Mouse (Mus musculus): ENCODE measurements around the gene Dok5.

The Dok5 gene

DNA sequence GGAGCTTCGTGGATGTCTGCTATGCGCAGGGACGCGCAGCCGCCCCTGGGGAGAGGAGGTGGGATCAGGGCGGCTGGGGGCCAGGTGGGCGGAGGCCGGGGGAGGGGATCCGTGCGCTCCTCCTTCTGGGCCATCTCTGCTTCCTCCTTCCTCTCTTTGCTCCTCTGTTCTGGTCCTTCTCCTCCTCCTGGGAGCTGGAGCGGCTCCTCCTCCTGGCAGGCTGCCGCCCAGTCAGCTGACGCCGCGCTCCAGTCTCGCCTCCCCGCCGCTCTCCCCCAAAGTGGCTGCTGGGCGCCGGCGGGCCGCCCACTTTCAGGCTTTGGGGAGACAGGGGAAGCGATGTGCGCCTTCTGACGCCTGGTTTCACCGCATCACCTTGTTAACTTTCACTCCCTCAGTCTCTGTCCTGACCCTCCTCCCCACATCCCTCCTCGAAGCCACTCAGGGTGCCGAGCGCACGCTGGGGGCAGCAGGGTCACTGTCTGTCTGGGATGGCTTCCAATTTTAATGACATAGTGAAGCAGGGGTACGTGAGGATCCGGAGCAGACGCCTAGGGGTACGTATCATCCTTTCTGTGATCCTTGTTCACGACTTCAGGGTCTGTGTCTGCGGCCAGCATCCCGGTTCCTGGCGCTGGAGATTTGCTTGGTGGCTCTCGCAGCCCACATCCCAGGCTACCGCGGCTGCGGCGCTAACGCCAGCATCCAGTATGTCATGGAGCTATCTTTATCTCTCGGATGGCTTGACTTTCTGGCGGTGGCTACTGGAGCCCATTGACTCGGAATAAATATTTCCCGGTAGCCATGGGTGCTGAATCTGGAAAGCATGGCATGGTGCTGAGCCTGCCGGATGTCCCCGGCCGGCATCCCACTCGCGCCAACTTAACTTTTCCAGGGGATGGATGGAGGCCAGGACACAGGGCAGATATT lies at the start of gene Dok5:
Dok5 (plus strand) TSS at position 176 of the 930 bp plus-strand sequence.
- peak; percentile 82 for DNase-seq

DNA sequence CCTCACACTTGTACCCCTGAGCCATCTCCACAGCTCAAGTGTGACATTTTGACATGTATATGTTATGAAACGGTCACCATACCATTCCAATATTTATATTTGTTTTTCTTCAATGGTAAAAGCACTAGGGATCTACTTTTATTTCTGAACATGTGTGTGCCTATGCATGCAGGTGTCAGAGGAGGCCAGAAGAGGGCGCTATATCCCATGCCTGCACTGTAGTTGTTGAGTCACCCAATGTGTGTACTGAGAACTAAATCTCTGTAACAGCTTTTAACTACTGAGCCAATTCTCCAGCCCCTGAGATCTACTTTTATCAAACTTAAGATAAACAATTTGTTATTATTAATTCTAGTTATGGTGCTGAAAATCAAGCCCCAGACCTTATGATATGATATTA lies 48.2 kb upstream of the Dok5 start:
- DNase-seq = no peak

DNA sequence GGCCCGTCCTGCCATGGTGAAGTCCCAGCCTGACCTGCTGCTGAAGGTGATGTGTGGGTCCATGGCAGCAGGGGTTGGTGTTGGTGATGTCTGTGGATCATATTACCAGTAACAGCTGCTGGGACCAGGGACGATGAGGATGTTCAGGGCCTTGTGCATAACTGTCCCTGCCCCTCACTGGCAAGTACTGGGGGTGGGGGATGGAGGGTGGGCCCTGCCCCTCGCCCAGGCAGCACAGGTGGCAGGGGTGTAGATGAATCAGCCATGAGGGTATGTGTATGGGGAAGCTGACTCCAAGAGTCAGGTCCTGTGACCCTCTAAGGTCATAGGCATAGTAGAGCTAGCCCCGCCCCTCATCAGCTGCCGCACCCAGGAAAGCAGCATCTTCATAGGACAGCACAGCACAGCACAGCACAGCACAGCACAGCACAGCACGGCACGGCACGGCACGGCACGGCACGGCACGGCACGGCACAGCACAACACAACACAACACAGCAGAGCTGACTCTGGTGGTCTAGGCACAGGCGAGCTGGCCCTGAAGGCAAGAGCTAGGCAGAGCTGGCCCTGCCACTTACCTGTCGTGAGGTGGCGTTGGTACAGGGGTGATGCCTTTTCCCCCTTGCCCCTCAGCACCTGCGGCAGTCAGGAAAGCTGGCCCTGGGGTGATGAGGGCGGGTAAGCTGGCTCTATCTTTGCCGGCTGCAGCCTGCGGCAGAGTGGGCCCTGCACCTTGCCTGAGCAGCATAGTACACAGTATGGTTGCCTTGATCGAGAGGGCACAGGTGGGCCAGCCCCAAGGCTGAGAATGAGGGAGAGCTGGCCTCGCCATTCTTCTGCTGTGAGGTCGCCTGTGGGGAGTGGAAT lies 36.3 kb upstream of the Dok5 start:
- DNase-seq = no peak

DNA sequence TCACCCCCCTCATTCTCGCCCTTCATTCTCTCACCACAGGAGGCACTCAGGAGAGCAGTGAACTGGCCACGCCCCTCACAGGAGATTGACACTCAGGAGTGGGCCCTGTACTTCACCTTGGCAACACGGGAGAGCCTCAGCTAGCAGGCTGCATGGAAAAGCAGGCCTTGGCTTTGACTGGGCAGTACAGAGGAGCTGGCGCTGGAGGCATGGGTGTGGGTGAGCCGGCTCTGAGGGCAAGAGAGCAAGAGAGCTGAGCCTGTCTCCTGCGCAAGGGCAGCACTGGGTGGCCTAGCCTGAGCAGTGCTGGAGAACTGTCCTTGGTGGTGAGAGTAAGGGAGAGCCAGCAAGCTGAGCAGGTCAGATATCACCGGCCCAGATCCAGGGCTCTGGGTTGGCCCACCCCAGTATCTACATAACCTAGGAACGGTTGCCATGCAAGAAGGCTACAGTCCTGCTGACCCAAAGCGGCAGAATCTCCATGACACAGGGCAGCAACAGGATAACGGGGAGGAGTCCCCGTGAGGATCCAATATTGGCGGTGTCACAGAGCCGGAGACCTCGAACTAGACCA lies 35.6 kb upstream of the Dok5 start:
- DNase-seq = no peak

DNA sequence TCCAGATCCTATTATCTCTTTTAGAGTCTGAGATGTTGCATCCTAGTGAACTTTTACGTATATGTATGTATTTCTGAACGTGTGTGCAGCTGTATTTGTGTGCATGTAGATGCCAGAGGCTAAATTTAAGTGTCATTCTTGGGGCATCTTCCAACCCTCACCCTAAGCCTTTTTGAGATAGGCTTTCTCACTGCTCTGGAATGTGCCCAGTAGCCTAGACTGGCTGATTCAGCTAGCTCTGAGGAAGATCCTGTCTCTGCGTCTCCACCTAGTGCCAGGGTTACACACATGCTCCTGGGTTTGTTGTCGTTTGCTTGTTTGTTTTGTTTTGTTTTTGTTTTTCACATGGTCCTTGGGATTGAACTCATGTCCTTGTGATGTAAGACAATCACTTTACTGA lies 31.1 kb upstream of the Dok5 start:
- DNase-seq = no peak

DNA sequence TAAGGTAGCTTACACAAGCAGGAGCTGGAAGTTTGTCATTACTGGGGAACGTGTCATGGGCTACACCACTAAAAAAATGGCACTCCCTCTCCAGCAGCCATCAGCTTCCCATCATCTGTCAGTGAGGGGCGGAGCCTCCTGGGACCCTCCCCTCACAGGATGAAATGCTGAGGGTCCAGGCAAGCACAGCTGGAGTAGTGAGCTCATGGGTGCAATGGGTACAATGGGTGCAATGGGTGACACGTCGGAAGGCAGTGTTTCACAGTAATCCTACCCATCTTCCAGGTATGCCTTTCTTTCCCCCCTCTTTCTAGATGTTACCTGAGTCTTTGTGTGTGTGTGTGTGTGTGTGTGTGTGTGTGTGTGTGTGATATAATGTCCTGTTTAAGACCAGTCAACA lies 25.1 kb upstream of the Dok5 start:
- no peak for DNase-seq

DNA sequence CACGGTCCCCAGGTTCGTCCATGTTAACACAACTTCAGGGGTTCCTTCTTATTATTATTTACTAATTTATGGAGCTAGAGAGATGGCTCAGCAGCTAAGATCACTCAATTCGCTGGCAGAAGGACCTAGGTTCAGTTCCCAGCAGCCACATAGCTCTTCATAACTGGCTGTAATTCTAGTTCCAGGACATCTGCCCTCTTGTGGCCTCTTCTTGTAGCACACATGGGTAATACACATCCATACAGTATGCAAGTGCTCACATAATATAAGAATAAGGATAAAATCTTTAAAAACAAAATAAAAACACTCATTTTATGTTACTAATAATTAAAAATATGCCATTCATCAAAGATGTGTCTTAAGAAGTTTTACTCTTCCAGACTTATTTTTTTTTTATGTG lies 23.9 kb upstream of the Dok5 start:
- no peak for DNase-seq

DNA sequence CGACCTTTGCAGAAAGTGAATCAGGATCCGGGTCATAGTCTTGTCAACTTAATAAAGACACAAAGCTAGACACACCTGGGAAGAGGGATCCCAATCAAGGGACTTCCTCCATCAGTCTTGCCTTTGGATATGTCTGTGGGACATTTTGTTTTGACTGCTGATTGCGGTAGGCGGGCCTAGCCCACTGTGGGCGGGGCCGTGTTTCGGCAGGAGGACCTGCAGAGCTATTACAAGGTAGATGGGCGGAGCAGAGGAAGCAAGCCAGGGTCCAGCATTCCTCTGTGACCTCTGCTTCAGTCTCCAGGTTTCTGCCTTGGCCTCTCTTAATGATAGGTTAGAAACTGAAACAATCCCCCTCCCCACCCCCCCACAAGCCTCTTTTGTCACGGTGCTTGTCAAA lies 22.7 kb upstream of the Dok5 start:
- no peak for DNase-seq

DNA sequence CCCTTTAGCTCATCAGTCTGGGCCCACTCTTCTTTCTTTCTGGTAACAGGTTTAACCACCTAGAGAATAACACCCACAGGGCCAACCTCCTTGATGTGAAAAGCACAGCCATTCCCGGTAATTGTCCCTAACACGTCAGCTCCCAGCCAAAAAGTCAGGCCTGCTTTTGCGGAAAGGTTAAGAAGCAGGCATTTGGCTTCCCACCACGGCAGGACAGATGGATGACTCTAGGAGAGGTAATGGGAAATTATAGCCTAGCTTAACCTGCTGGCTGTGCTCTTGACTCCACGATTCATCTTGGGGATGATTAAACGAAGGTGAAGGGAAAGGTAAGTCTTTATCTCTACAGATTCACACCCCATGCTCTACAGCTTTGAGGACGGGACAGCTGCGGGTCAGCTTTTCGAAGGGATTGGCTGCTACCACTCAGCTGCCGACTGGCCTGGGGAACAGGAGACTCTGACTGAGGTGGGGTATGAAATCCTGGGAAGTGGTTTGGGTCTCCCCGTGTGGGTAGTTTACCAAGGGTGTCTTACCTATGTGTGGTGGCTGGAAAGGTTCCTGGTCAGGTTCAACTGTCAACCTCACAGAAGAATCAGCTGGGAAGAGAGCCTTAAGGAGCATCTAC lies 18.8 kb upstream of the Dok5 start:
- no peak for DNase-seq

DNA sequence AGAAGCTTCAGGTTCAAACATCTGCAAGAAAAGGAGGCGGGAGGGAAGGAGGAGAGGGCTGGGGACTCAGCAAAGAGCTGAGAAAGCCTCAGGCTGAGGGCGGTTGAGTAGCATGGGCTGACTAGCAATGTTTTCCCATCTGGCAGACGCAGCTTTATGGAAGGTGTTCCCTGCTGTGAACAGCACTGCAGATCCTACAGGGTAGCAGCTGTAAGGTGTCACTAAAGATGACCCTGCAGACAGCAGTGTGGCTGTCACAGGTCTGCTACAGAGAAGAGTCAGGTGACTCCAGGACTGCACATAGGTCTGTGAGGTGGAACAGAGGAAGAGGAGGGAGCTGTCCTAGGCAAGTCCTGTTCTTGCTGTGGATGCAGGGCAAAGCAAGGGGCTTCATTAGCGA lies 11.2 kb upstream of the Dok5 start:
- no peak for DNase-seq

DNA sequence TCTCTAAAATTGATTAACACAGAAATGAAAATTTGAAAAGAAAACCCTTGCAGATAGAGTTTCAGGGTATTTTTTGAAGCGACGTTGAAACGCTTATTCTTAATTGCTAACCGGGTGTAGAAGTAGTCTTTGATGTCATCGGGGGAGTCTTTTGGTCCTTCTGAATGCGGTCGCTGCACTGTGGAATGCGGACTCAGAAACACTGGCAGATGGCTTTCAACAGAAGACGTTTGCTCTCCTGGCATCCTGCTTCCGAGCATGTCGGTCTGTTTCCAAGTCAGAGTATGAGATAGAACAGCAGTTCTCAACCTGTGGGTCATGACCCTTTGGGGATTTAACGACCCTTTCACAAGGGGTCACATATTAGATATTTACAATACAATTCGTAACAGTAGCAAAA lies 7.5 kb upstream of the Dok5 start:
- DNase-seq = no peak

DNA sequence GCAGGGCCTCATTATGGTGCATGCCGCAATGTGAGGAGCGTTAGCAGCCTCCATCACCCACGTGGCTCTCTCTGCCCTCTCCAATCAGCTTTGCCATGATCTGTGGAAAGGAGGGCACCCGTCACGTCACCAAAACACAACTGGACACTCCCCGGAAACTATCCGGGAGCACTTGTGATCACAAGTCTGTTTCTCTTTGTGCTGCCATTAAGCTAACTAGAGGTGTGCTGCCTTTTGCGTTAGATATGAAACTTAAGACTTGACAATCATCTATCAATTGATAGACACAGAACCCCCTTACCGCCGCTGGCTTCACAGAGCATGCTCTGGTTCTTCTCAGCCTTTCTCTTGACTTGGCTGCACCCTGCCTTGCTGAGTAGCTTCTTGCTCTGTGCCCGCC lies 6.9 kb upstream of the Dok5 start:
- no peak for DNase-seq

DNA sequence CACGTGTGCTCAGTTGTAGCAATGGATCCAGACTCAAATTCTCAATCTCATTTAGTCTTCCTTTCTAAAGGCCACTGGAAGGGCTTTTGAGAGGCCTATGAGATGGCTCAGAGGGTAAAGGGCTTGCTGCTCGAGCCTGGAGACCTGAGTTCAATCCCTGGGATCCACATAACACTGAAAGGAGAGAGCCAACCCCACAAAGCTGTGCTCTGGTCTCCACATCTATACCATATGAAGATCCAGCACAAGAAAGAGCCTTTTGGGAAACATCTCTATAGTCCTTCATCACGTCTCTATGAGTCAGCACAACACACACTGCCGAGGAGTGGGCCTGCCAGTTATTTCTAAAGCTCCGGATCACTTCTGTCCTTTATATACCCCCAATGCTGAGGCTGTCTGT lies 5.8 kb upstream of the Dok5 start:
- no peak for DNase-seq

DNA sequence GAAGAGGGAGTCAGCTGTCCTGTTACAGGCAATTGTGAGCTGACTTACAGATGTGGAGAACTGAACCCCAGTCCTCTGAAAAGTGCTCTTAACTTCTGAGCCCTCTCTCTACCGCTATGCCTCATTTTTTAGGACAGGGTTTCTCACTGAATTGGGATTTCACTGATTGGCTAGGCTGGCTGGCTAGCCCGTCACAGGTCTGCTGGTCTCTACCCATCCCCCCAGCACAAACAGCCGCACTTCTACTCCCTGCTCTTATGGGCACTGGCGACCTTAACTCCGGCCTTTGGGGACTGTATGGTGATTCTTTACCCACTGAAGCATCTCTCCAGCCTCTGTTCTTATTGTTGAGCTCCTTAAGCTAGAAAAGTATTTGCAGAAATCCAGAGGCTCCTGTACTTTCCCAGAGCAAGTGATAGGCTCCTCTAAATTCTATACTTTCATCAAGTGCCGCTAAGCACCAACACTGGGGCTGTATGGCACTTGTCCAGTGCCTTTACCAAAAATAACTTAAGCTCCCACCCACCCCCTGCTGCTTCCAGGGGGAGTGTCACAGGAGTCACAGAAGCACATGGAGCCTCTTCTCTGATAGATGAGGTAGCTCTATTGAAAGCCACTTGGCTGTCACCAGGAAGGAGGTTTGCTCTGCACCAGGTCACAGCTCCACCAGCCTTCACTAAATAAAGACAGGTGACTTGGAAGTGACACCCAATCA lies 4.5 kb upstream of the Dok5 start:
- DNase-seq = no peak

DNA sequence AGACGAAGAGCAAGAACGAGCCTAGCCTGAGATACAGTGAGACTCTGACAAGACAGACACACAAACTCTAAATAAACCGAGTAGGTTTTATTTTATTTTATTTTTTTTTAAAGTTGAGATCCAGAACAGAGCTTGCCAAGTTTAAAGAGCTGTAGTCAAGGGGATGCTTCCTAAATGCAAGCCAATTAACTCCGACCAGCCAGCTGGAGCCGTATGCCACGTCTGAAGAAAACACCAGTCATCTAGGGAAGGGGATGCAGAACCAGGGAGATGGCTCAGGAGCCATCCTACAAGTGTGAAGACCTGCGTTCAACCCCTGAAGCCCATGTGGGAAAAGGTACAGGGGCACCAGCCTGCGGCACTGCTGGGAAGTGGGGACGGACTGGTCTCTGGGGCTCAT lies 2.7 kb upstream of the Dok5 start:
- no peak for DNase-seq

DNA sequence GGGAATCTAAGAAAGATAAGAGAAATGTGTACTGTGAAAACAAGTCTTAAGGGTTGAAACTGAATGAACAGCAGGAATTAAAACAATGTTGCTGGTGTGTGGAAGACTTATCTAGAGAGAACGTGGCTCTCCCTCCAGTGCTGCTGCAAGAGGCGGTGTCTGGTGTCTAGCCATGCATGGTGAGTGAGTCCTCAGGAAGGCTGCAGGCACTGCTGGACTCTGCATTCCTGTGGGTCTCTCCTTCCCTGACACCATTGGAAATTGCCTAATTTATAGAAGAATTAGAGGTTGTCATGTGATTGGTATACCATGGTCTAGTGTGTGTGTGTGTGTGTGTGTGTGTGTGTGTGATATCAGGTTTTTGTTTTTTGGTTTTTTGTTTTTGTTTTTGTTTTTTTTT lies 1.9 kb upstream of the Dok5 start:
- DNase-seq = no peak

DNA sequence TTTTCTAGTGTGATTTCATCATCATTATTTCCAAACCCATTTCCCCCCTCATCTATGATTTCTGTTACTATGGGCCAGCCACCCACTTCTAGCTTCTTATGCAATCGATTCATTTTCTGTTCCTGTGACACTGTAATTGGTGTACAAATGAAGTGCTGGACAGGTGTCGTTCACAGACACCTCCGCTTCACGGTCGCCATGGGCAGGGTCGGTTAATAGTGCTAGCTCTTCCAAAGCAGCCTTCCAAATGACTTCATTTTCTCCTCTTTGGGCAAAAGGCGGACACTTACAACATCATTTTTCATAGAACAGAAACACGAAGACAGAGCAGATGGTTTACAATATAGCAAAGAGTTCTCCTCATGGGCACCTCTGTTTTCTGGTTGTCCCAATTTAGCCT lies 1.5 kb upstream of the Dok5 start:
- no peak for DNase-seq

DNA sequence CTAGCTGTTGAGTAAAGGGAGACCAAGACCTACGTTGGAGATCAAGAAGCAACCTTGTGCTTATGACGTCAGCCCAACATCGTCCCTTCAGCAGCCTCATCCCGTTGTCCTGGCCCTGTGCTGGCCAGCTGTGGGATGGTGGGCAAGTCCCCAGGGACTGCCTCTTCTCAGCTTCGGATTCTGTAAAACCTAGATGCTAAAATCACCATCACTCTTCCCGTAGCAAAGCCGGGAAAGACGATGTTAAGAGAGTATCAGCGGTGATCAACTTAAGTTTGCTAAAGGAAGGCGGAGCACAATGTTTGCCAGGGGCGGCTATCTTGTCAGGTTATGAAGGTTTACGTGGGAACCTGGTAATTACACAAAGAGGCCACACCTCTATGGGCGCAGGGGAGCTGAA lies 826 bp upstream of the Dok5 start:
- DNase-seq = peak; percentile 4

DNA sequence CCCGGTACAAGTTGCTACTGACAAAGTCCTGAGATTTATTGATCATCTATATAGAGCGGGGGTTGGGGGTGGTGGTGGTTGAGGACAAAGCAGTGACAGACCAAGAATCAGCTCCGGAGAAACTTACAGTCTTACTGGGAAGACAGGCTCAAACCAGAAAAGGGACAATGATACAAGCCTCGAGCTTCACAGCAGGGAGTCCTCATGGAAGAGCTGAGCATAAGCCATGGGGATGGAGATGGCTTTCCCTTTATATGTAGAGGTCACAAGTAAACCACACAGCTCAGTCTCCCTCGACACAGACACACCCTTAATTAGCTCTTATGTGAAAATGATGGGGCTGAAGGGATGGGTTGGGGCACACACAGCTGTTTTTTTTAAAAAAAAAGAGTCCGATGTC lies 402 bp upstream of the Dok5 start:
- DNase-seq = no peak

DNA sequence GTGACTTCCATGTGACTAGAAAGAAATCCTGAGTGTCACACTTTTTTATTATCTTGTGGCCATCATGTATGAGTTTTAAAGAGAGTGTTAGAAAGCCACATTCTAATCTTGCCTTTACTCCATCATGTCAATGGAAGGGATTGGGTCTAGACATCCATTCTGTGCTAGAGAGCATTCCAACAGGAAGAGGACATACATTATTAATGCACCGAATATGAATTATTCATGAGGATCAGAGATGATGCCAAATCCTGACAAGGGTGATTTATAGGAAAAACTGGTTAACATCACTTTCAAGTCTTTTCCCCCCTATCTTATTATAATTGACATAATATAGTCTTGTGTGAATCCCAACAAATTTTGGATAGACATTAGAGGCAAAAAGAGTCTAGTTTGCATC lies 2.1 kb downstream of the Dok5 start:
- no peak for DNase-seq

DNA sequence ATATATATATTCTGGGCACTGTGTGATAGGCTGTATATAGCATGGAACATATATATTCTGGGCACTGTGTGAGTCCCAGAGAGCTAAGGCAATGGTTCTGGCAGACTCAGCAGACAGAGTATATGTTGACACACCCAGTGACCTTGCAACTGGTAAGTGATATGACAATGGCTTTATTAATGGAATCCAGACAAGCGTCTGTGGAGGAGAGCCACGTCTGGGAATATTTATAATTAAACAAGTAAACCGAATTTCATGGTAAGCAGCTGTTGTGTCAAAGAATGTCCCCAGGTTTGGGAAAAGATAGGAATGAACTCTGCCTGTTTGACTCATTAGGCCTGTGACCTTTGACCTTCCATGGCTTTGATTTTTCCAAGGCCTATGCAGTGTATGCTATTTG lies 2.8 kb downstream of the Dok5 start:
- DNase-seq = no peak

DNA sequence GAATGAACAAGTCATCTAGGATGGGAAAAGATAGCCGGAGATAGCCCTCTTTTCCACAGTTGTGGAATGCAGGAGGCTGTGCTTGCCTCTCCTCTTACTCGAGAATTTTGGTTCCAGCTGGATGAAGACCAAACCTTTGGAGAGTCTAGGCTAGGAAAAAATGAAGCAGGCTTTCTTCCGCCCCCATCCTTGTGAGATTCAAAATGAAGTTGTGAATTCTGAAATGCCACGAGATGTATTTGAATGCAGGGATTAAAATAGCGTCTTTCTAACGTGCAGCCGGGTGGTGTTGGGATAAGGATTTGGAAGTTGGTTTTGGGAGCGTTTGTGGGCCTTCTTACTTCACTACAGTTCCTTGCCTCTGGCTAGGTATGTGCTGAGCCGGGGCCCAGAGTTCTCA lies 6.8 kb downstream of the Dok5 start:
- DNase-seq = no peak

DNA sequence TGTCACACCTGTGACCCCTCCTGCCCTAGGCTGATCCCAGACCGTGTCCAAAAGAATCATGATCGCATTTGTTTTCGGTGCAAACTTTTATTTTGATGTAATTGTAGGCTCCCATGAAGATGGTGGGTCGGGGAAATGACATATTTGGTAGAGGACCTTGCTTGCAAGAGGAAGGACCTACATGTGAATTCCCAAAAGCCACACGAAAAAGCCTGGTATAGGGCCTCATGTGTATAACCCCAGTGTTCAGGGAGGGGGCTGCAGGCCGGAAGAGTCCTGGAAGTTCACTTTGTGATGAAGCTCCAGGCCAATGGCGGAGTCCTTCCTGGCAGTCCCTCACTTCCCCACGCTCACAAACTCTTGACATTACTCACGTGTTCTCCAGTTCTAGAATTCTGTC lies 7.3 kb downstream of the Dok5 start:
- no peak for DNase-seq

All from cerebellum, adult 8-10 months (tissue).